Mouse (Mus musculus): ENCODE results near the gene Irs2.

The Irs2 gene

DNA sequence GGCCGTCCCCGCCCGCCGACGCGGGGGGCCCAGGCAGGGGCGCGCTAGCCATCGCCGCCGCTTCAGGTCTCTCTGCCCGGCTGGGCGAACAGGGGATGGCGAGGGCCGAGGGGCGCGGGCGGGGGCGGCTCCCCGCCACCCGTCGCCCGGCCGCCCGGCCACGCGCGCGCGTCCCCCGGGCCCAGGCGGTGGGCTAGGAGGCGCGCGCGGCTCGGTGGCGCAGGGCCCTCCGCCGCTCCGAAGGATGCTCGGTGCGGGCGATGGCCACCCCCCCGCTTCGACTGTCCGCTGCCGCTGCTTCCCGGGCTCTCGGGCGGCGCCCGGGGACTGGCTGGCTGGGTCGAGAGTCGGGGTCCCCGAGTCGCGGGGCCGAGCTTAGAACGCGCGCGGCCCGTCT, at the start of gene Irs2:
Gene Irs2, minus strand, starts transcription at position 80 of the 397 bp plus-strand sequence.
- DNase-seq (ENCODE audit: low spot score in 2 of 2): no peak

DNA sequence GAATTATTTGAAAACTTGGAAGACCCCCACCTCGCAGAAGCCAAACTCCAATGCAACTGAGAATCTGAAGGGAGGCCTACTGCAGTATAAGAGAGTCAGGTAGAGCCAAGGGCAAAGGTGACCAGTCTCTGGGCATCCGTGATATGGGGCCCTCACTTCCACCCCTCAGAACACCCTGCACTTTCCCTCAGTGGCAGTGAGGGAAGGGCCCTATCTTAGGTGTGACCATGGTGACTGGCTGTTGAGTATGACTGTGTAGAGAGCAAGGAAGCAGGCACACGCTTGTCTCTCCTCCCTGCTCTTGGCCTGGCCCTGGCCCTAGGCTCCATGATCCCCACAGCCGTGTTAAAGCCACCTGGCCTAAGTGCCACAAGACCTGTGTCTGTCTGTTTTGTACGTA, 48.4 kb upstream of the Irs2 start:
- no peak for DNase-seq (ENCODE audit: low spot score in 2 of 2)

- DNase-seq (ENCODE audit: low spot score in 2 of 2): no peak
Measured at GRCm38 (mm10) chr8:11056175-11056563, 47.9 kb upstream of the Irs2 start.

DNA sequence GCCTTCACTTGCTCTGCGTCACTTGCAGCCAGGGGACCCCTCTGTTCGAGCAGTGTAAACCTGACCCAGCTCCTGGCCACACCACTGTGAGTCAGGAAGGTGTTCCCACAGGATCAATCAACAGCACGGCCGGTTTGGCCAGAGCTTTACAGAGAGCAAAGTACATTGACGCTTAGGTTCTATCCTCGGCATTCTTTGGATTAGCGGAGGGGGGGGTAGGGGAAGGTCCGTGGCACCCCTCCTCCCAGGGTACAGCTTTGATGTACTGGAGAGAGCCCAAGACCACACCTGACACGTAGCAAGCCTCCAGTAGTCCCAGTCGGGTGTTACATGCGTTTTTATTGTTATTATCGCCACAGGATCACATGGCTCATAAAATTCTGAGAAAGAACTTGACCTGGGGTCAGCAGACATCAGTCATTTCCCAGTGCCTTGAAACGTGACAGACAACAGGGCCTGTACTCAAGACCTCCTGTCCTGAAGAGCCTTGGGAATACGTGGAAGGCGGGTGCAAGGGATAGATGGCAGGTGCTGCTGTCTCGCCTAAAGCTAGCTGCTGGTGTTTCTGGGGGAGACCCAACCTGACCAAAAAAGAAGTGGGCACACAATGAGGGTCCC, 47.4 kb upstream of the Irs2 start:
- no peak for DNase-seq (ENCODE audit: low spot score in 2 of 2)

GRCm38 (mm10) chr8:11049835-11050234, 41.6 kb upstream of the Irs2 start:
- no peak for DNase-seq (ENCODE audit: low spot score in 2 of 2)

DNA sequence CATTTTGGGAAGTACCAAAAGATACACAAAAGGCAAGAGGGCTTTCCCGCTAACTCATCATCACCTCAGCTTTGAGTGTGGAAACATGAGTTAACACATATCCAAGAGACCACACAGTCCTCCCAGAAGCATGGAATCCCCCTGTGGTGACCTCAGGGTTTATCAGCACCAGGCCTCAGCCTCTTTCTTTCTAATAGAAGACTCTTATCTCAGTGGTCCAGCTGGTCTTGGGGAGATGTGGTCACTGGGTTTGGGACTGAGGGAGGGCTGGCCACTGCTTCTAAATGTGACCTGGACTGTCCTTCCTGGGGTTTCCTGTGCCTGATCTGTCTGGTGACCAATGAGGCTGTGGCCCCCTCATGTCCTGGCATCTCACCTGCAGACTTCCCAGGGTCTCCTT, 39.6 kb upstream of the Irs2 start:
- DNase-seq (ENCODE audit: low spot score in 2 of 2): no peak

DNA sequence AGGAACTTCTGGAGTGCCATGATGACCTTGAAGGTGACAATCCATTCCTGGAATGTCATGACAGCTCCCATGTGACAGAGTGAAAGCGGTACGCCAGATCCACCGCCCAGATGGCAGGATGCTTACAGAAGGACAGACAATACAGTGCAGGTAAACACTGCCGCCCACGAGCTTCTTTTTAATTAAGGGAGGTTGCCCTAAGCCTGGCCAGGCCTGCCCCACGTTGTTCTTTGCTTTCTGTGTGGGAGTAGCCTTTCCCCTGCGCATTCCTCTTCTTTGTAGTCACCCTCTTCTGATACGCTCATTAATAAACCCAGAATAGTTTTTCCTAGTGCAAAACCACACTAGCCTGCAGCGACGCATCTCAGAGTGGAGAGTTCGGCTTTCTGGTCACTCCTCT, 36.4 kb upstream of the Irs2 start:
- no peak for DNase-seq (ENCODE audit: low spot score in 2 of 2)

DNA sequence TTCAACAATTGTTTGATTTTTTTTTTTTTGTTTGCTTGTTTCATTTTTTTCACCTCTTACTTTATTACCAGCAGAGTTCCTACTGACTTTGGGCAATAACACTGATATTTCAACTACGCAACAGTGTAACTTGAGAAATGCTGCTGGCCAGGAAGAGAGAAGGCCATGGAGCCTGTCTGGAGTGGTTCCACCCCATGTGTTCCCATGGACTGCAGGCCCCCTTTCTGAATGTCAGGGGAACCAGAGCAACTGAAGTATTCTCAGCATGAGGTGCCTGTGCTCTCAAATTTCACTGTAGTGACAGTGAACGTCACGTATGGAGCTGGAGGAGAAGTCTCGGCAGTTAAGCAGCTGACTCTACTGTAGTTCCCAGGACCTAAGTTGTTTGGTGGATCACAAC, 35.3 kb upstream of the Irs2 start:
- DNase-seq (ENCODE audit: low spot score in 2 of 2): no peak

GRCm38 (mm10) chr8:11042872-11043587, 34.8 kb upstream of the Irs2 start:
- no peak for DNase-seq (ENCODE audit: low spot score in 2 of 2)

GRCm38 (mm10) chr8:11040088-11040487, 31.8 kb upstream of the Irs2 start:
- no peak for DNase-seq (ENCODE audit: low spot score in 2 of 2)

DNA sequence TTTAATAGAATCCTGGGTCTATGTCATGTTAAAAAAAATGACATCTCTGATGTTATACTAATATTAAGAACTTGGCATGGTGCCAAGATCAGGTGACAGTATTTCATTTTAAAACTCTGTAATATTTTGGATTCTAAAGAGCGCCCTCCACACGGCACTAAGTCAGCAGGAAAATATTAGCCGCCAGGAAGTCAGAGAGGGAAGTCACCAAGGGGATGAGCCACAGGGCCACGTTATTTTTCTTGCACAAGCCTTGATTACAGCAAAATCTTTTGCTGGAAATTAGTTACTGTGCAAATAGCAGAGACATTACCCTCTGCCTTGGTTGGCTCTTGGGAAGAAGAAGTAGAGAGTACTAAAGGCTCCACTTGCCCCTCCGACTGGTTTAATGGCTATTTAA, 30.5 kb upstream of the Irs2 start:
- no peak for DNase-seq (ENCODE audit: low spot score in 2 of 2)

DNA sequence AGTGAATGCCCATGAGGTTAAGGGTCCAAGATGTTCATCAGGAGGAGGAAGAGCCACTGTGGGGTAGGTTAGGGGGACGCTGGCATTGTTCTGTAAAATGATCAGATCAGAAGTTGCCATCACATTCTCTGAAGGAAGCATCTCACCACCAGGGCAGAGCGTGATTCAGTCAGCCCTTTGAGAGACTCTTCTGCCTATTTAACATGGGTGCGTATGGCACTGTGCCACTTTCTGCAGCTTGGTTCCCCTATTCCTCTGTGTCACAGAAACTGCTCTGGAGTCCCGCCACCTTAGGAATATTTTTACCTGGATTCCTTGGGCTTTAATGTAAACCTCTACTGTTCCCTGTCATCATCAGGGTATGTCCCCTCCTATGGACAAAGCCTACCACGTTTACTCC, 30.1 kb upstream of the Irs2 start:
- no peak for DNase-seq (ENCODE audit: low spot score in 2 of 2)

DNA sequence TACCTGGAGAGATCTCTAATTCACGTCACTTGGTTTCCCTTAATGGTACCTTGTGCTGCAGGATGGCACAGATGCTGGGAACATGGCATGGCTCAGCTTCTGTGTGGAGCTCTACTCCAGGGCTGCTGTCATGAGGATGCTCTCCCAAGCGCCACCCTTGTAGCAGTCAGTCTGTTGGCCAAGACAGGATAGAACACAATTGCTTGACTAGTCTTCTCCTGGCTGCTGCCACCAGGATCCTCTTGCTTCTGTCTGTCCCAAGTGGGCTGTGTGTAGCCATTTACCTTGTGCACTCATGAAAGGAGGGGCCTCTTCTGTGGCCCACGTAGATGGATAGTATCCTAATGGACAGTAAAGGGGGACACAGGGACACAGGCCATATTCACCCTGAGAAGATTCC, 28.5 kb upstream of the Irs2 start:
- DNase-seq (ENCODE audit: low spot score in 2 of 2): no peak

GRCm38 (mm10) chr8:11035628-11036416, 27.6 kb upstream of the Irs2 start:
- no peak for DNase-seq (ENCODE audit: low spot score in 2 of 2)

GRCm38 (mm10) chr8:11024871-11025270, 16.6 kb upstream of the Irs2 start:
- no peak for DNase-seq (ENCODE audit: low spot score in 2 of 2)

GRCm38 (mm10) chr8:11020949-11021572, 12.8 kb upstream of the Irs2 start:
- DNase-seq (ENCODE audit: low spot score in 2 of 2): no peak

DNA sequence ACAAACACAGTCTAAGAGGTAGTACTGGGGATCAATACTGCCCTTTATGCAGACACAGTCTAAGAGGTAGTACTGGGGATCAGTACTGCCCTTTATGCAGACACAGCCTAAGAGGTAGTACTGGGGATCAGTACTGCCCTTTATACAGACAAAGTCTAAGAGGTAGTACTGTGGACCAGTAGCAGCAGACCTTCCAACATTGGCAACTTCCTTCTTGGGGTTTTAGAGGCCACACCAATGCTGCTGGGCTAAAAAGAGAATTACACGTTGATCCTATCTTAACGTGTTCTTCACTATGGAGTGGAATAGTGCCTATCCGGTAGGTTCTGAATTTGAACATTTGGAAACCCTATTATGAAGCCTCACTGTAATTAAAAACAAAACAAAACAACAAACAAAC, 7.4 kb upstream of the Irs2 start:
- no peak for DNase-seq (ENCODE audit: low spot score in 2 of 2)

DNA sequence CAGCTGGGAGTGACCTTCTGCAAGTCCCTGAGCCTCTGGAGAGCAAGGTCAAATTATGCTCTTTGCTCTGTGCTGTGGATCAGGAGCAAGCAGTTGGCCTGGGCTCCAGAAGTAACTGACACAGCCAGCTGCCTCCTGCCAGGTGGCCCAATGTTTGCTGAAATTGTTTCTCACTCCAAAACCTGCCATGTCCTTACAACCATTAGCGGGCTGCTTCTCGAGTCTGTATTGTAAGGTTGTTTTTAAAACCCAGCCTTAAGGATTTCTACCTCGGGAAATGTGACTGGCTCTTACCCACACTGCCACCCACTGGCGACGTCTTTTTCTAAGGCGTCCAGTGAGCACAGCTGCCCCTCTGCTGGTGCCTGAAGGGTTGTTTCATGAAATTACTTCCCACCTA, 5.0 kb upstream of the Irs2 start:
- peak; percentile 62 to 63 for DNase-seq (ENCODE audit: low spot score in 2 of 2)

- DNase-seq (ENCODE audit: low spot score in 2 of 2): no peak
Measured at GRCm38 (mm10) chr8:11011787-11012485, 3.7 kb upstream of the Irs2 start.

DNA sequence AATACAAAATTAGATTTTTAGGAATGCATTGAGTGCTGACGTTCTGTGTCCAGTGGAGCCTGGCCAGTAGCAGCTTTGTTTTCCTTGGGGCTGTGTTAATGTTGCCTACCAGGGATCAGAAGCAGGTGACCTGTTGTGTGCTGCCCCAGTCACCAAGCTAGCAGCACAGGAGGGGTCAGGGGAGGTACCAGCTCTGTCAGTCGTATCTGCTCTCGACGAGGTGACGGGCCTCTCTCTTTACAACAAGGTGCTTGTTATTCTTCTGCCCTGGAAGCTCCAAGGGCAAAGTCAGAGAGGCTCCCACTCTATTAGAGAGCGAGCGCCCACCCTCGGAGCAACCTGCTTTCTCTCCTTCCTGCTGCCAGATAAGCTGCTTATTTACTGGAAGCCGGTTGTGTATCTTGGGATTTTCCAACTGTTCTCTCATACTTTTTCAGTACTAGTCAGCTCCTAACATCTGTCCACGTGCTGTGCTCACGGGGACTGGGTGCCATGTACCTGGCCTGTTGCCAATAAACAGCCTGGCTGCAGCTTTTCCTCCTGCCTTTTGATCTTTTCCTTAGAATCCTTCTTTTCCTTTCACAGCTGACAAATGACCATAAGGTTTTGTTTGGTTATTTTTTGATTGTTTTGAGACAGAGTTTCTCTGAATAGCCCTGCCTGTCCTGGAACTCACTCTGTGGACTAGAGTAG, 2.8 kb upstream of the Irs2 start:
- no peak for DNase-seq (ENCODE audit: low spot score in 2 of 2)

GRCm38 (mm10) chr8:11010398-11010797, 2.1 kb upstream of the Irs2 start:
- no peak for DNase-seq (ENCODE audit: low spot score in 2 of 2)

Data from right cerebral cortex, postnatal 36 days (tissue).